Mouse (Mus musculus) hindbrain, embryonic 12.5 days (tissue): ENCODE data around the gene Tgm4. TPM values are rescaled to one million over a fixed set of nuclear protein-coding genes. Genes with fewer than 3 reads are reported as not detected.

Experiments used
- ATAC-seq: fragments of 200-750 bp; cut with Nextera tagmentation; 2 replicates; pipeline ENCODE4 v1.8.0; 2017; ENCODE audit warnings: moderate TSS enrichment; ENCODE audit not compliant: low FRiP score
- H3K27ac ChIP-seq: fragments of 300-500 bp; sonication (generic); 2 replicates; pipeline ENCODE4 v1.5.1; 2016; ENCODE audit warnings: mild to moderate bottlenecking
- H3K27me3 ChIP-seq: fragments of 300-500 bp; sonication (generic); 2 replicates; pipeline ENCODE4 v1.6.1; 2016; ENCODE audit warnings: mild to moderate bottlenecking
- H3K36me3 ChIP-seq: fragments of 300-500 bp; sonication (generic); 2 replicates; pipeline ENCODE4 v1.6.1; 2016; ENCODE audit warnings: mild to moderate bottlenecking
- H3K4me1 ChIP-seq: fragments of 300-500 bp; sonication (generic); 2 replicates; pipeline ENCODE4 v1.6.1; 2016
- H3K4me2 ChIP-seq: fragments of 300-500 bp; sonication (generic); replicated peaks from 2 replicates; pipeline ENCODE4 v1.6.1; 2016; ENCODE audit warnings: mild to moderate bottlenecking
- H3K4me3 ChIP-seq: fragments of 300-500 bp; sonication (generic); 2 replicates; pipeline ENCODE4 v1.5.1; 2016; ENCODE audit warnings: mild to moderate bottlenecking
- H3K9ac ChIP-seq: fragments of 300-500 bp; sonication (generic); 2 replicates; pipeline ENCODE4 v1.6.1; 2016; ENCODE audit warnings: mild to moderate bottlenecking, moderate library complexity
- H3K9me3 ChIP-seq: fragments of 300-500 bp; sonication (generic); replicated peaks from 2 replicates; pipeline ENCODE4 v1.6.1; 2016; ENCODE audit warnings: mild to moderate bottlenecking
- WGBS: fragments of 180-500 bp; shearing (Covaris S2); methylation state at CpG from one replicate; pipeline ENCODE4 v1.1.7; 2016; 5-methylcytosine and 5-hydroxymethylcytosine counted together
- polyA plus RNA-seq: library from polyadenylated mRNA; unstranded; fragments of >200 nt; fragmentation: Nextera tagmentation; extraction: Ambion mirVana; gene quantifications from 2 replicates; pipeline ENCODE4 v1.2.1, GENCODE M21; 2016

Tgm4 gene
- polyA plus RNA-seq, 1 experiment from 2014 or later, result 0.36 TPM

- peak; percentile 95 for ATAC-seq
- under 1% methylated on average over 79 of the region's 79 CpGs for WGBS
- no peaks in the 10 kb centered on the region for H3K9me3 ChIP-seq
- H3K4me1 ChIP-seq, result peaks cover 17% of the 10 kb centered on the region
- peak within 1 kb of the TSS; percentile 85 for H3K4me3 ChIP-seq
- H3K9ac ChIP-seq, result peak within 1 kb of the TSS; percentile 86
- peaks cover 11% of the 10 kb centered on the region; the same call in 1 of the 2 replicates for H3K36me3 ChIP-seq
- no peaks in the 10 kb centered on the region for H3K27me3 ChIP-seq
- peak within 1 kb of the TSS; percentile 94 for H3K27ac ChIP-seq
- H3K4me2 ChIP-seq, result peak within 1 kb of the TSS; percentile 93
These were observed 78.4 kb downstream of the Tgm4 start, which contains the start of the genes Zdhhc3 and Exosc7 for GRCm38 (mm10) chr9:123112805-123113521. Gene Zdhhc3 (minus strand): TSS chr9:123113205. Gene Exosc7 (plus strand): TSS chr9:123113215.

GRCm38 (mm10) chr9:123113931-123114330 lies 79.4 kb downstream of the Tgm4 start:
- peaks cover 14% of the 10 kb centered on the region for H3K36me3 ChIP-seq
- no peaks in the 10 kb centered on the region for H3K9me3 ChIP-seq
- no peak for ATAC-seq
- peak overlapping the region; percentile 93 for H3K4me2 ChIP-seq
- H3K27ac ChIP-seq, result no peak overlapping the region
- no peaks in the 10 kb centered on the region for H3K27me3 ChIP-seq
- H3K9ac ChIP-seq, result peak overlapping the region; percentile 86; the same call in 1 of the 2 replicates
- peak overlapping the region; percentile 85 for H3K4me3 ChIP-seq
- 71% methylated on average over 6 of the region's 6 CpGs for WGBS
- peaks cover 17% of the 10 kb centered on the region for H3K4me1 ChIP-seq

GRCm38 (mm10) chr9:123115566-123115965 lies 81.0 kb downstream of the Tgm4 start:
- no peak overlapping the region for H3K9ac ChIP-seq
- H3K4me1 ChIP-seq, result peaks cover 17% of the 10 kb centered on the region
- ATAC-seq, result no peak
- H3K27me3 ChIP-seq, result no peaks in the 10 kb centered on the region
- peaks cover 31% of the 10 kb centered on the region for H3K36me3 ChIP-seq
- H3K4me3 ChIP-seq, result no peak overlapping the region
- no peaks in the 10 kb centered on the region for H3K9me3 ChIP-seq
- WGBS, result 91% methylated on average over 1 of the region's 1 CpGs
- H3K4me2 ChIP-seq, result no peak overlapping the region
- no peak overlapping the region for H3K27ac ChIP-seq

Other genes starting within 250 kb of the Tgm4 start
- gene Tcaim, start 229.2 kb upstream of the Tgm4 start, polyA plus RNA-seq, result 8.1 and 9.3 TPM in 2 replicates
- 1.1 TPM in 2 replicates for gene Gm35549, start 190.7 kb upstream of the Tgm4 start, polyA plus RNA-seq
- gene Zfp445, start 168.7 kb upstream of the Tgm4 start, polyA plus RNA-seq, result 115 and 120 TPM in 2 replicates
- gene Zkscan7, start 149.0 kb upstream of the Tgm4 start, polyA plus RNA-seq, result 5.7 and 6.3 TPM in 2 replicates
- 31.1 and 32.0 TPM in 2 replicates for gene Zfp105, start 111.7 kb upstream of the Tgm4 start, polyA plus RNA-seq
- 30.0 and 31.0 TPM in 2 replicates for gene 1110059G10Rik, start 83.7 kb upstream of the Tgm4 start, polyA plus RNA-seq
- 46.4 and 50.1 TPM in 2 replicates for gene Kif15, start 83.7 kb upstream of the Tgm4 start, polyA plus RNA-seq
- gene Tmem42, start 13.4 kb upstream of the Tgm4 start, polyA plus RNA-seq, result 17.7 and 19.6 TPM in 2 replicates
- 81.0 and 82.8 TPM in 2 replicates for gene Zdhhc3, start 78.5 kb downstream of the Tgm4 start, polyA plus RNA-seq
- 80.1 and 84.2 TPM in 2 replicates for gene Exosc7, start 78.5 kb downstream of the Tgm4 start, polyA plus RNA-seq
- gene Clec3b, start 116.2 kb downstream of the Tgm4 start, polyA plus RNA-seq, result 0.22 TPM in 1 of 2 replicates, not detected in the other
- 1.2 and 1.4 TPM in 2 replicates for gene Cdcp1, start 181.3 kb downstream of the Tgm4 start, polyA plus RNA-seq
- gene Tmem158, start 226.0 kb downstream of the Tgm4 start, polyA plus RNA-seq, result 17.6 and 18.5 TPM in 2 replicates